In the genomic region with DNA sequence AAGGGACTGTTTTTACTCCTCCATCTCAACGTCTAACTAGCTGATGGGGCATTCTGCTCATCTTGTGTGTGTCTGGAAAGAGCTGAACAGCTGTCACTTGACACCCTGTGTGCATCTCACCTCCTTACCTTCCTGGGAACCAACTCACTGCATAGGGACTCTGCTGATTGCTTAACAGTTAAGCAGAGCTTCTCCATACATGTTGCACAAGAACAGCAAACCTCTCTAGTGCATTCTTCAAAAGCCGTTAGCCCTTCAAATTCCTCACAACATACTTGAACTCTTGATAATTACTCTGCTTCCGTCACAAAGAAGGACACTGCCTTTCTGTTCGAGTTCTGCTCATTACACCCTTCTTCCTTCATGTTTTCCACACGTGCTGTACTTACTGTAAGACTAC, we compare ENCODE assay signal across 28 mouse cellular contexts.
A peak's percentile ranks its signal among the peaks of the same experiment; 100 is the strongest.
DNase-seq lines count a peak whose midpoint lies in the region; ATAC-seq and TF ChIP-seq lines count a peak whose summit lies in the region.
"Had no signal": no experiment of that assay in that cellular context is flagged by ENCODE, and none has a peak within 500 bp of the region (broad histone marks: within the 10 kb centered on the region; RNA-seq: fewer than 3 reads in every experiment).

No protein-coding gene starts in this region.

- DNase-seq in heart, postnatal 0 days (ENCODE audit: low spot score) = peak; percentile 16
- no peak for DNase-seq in heart, postnatal 25 days (ENCODE audit: low spot score)
- DNase-seq in lung, postnatal 10 days = peak; percentile 46
- DNase-seq in thymus, postnatal 36 days = no peak
- no peak for DNase-seq in hindbrain, postnatal 0 days (ENCODE audit: low spot score)
- DNase-seq: adrenal gland, postnatal 25 days; cerebellum, adult 11-12 months; cerebellum, postnatal 14 days; kidney, adult 18-20 months; kidney, postnatal 4 days; left cerebral cortex, postnatal 4 days; liver, embryonic 13.5 days; retina, postnatal 1 day; right cerebral cortex, postnatal 14 days; thymus, adult 18-20 months; thymus, postnatal 4 days had no signal

- TF ChIP-seq CTCF in heart, postnatal 0 days (IDR thresholded peaks at IDR 0.05; ENCODE audit: low read depth) = no peak
- TF ChIP-seq CTCF in hindbrain, postnatal 0 days (IDR thresholded peaks at IDR 0.05; ENCODE audit: low read depth) = no peak

- no peak overlapping the region for H3K4me3 ChIP-seq in heart, postnatal 0 days (ENCODE audit: low read depth, low read length)
- H3K4me3 ChIP-seq in hindbrain, postnatal 0 days (ENCODE audit: low read length) = no peak overlapping the region
- no peak overlapping the region for H3K4me3 ChIP-seq in liver, embryonic 12.5 days
- H3K4me3 ChIP-seq: erythroblast, embryonic 14.5 days; heart, embryonic 10.5 days; hindbrain, embryonic 10.5 days; hindbrain, embryonic 15.5 days; liver, embryonic 13.5 days; myocyte; neural tube, embryonic 13.5 days had no signal

- no peaks in the 10 kb centered on the region for H3K9me3 ChIP-seq in heart, postnatal 0 days (replicated peaks; ENCODE audit: control insufficient read depth, low read length)
- no peaks in the 10 kb centered on the region for H3K9me3 ChIP-seq in hindbrain, postnatal 0 days (ENCODE audit: low read length)
- no peaks in the 10 kb centered on the region for H3K9me3 ChIP-seq in liver, embryonic 12.5 days (replicated peaks)
- H3K9me3 ChIP-seq: heart, embryonic 10.5 days; hindbrain, embryonic 10.5 days; hindbrain, embryonic 15.5 days; liver, embryonic 13.5 days; neural tube, embryonic 13.5 days had no signal

- 24% methylated on average over 5 of the region's 5 CpGs for WGBS in heart, postnatal 0 days
- 81% methylated on average over 5 of the region's 5 CpGs for WGBS in hindbrain, postnatal 0 days
- 53% methylated on average over 5 of the region's 5 CpGs for WGBS in liver, embryonic 12.5 days (ENCODE audit: insufficient replicate concordance)

- H3K36me3 ChIP-seq in heart, postnatal 0 days (replicated peaks; ENCODE audit: control insufficient read depth, insufficient read depth, low read length) = no peaks in the 10 kb centered on the region
- H3K36me3 ChIP-seq in hindbrain, postnatal 0 days (ENCODE audit: insufficient read depth, low read length) = no peaks in the 10 kb centered on the region
- no peaks in the 10 kb centered on the region for H3K36me3 ChIP-seq in liver, embryonic 12.5 days
- H3K36me3 ChIP-seq: heart, embryonic 10.5 days; hindbrain, embryonic 15.5 days; liver, embryonic 13.5 days; neural tube, embryonic 13.5 days had no signal

- TF ChIP-seq EP300 in heart, postnatal 0 days (IDR thresholded peaks at IDR 0.05; ENCODE audit: low read depth) = no peak

- no peaks in the 10 kb centered on the region for H3K27me3 ChIP-seq in heart, postnatal 0 days (ENCODE audit: control insufficient read depth, insufficient read depth, low read length)
- no peaks in the 10 kb centered on the region for H3K27me3 ChIP-seq in hindbrain, postnatal 0 days (ENCODE audit: insufficient read depth, low read length)
- H3K27me3 ChIP-seq in liver, embryonic 12.5 days (replicated peaks) = no peaks in the 10 kb centered on the region
- H3K27me3 ChIP-seq: hindbrain, embryonic 15.5 days; liver, embryonic 13.5 days; neural tube, embryonic 13.5 days had no signal

- H3K27ac ChIP-seq in heart, postnatal 0 days (ENCODE audit: low read depth) = no peak overlapping the region
- no peak overlapping the region for H3K27ac ChIP-seq in hindbrain, postnatal 0 days
- no peak overlapping the region for H3K27ac ChIP-seq in liver, embryonic 12.5 days
- H3K27ac ChIP-seq: heart, embryonic 10.5 days; hindbrain, embryonic 10.5 days; hindbrain, embryonic 15.5 days; liver, embryonic 13.5 days; neural tube, embryonic 13.5 days; stomach, postnatal 0 days had no signal

- no peak for ATAC-seq in heart, postnatal 0 days (ENCODE audit: insufficient read depth, low read depth)
- peak; percentile 81 for ATAC-seq in granulocyte monocyte progenitor cell, adult 5-6 weeks (replicated peaks; ENCODE audit: poor library complexity, severe bottlenecking)
- peak; percentile 48 for ATAC-seq in megakaryocyte, adult 5-6 weeks (ENCODE audit: poor library complexity, severe bottlenecking)
- ATAC-seq in hindbrain, postnatal 0 days = no peak
- ATAC-seq in liver, embryonic 12.5 days = no peak
- ATAC-seq: forebrain, embryonic 16.5 days; midbrain, embryonic 16.5 days had no signal

- intact Hi-C loops in heart, postnatal 25 days (cut with DNase I) = no loop called here

- H3K4me1 ChIP-seq in heart, postnatal 0 days (ENCODE audit: control insufficient read depth, insufficient read depth) = peaks cover 35% of the 10 kb centered on the region
- H3K4me1 ChIP-seq in hindbrain, postnatal 0 days (ENCODE audit: insufficient read depth, low read length) = no peaks in the 10 kb centered on the region
- H3K4me1 ChIP-seq in liver, embryonic 12.5 days = no peaks in the 10 kb centered on the region
- H3K4me1 ChIP-seq: hindbrain, embryonic 10.5 days; hindbrain, embryonic 15.5 days; liver, embryonic 13.5 days; neural tube, embryonic 13.5 days had no signal

- no peak overlapping the region for H3K4me2 ChIP-seq in heart, postnatal 0 days (ENCODE audit: low read depth, low read length)
- H3K4me2 ChIP-seq in hindbrain, postnatal 0 days (ENCODE audit: low read depth, low read length) = no peak overlapping the region
- H3K4me2 ChIP-seq in liver, embryonic 12.5 days = no peak overlapping the region
- H3K4me2 ChIP-seq: hindbrain, embryonic 15.5 days; liver, embryonic 13.5 days; neural tube, embryonic 13.5 days had no signal

- H3K9ac ChIP-seq in heart, postnatal 0 days (replicated peaks; ENCODE audit: low read depth, low read length) = no peak overlapping the region
- no peak overlapping the region for H3K9ac ChIP-seq in hindbrain, postnatal 0 days (replicated peaks; ENCODE audit: low read length)
- H3K9ac ChIP-seq in liver, embryonic 12.5 days = no peak overlapping the region
- H3K9ac ChIP-seq: hindbrain, embryonic 15.5 days; liver, embryonic 13.5 days; neural tube, embryonic 13.5 days had no signal

Comparison
In these comparisons a context has a peak if more than half of its experiments do, and no peak if none do; other contexts are left out.
1. DNase-seq: peak in heart, postnatal 0 days (single experiment) and lung, postnatal 10 days (single experiment); none in heart, postnatal 25 days (single experiment), thymus, postnatal 36 days (0 of 2) and hindbrain, postnatal 0 days (single experiment).
2. ATAC-seq: peak in granulocyte monocyte progenitor cell, adult 5-6 weeks (single experiment) and megakaryocyte, adult 5-6 weeks (single experiment); none in heart, postnatal 0 days (single experiment), hindbrain, postnatal 0 days (single experiment) and liver, embryonic 12.5 days (single experiment).